Mouse (Mus musculus) kidney, embryonic 16.5 days (tissue): ENCODE results near the gene Shisa3. TPM values are rescaled to one million over a fixed set of nuclear protein-coding genes. Genes with fewer than 3 reads are reported as not detected.

Experiments
- ATAC-seq: fragments of 200-750 bp; cut with Nextera tagmentation; 2 replicates; pipeline ENCODE4 v1.8.0; 2017; ENCODE audit warnings: moderate TSS enrichment; ENCODE audit not compliant: low FRiP score, low TSS enrichment
- H3K27ac ChIP-seq: fragments of 300-500 bp; sonication (generic); 2 replicates; pipeline ENCODE4 v1.5.1; 2014; ENCODE audit warnings: low read length
- H3K27me3 ChIP-seq: fragments of 300-500 bp; sonication (generic); 2 replicates; pipeline ENCODE4 v1.6.1; 2014; ENCODE audit warnings: low read length, control low read depth, mixed read lengths; ENCODE audit not compliant: insufficient read depth
- H3K36me3 ChIP-seq: fragments of 300-500 bp; sonication (generic); 2 replicates; pipeline ENCODE4 v1.6.1; 2014; ENCODE audit warnings: low read length, control low read depth, mixed read lengths; ENCODE audit not compliant: insufficient read depth
- H3K4me1 ChIP-seq: fragments of 300-500 bp; sonication (generic); 2 replicates; pipeline ENCODE4 v1.6.1; 2014; ENCODE audit warnings: low read length, control low read depth, mixed read lengths; ENCODE audit not compliant: insufficient read depth
- H3K4me2 ChIP-seq: fragments of 300-500 bp; sonication (generic); replicated peaks from 2 replicates; pipeline ENCODE4 v1.6.1; 2014; ENCODE audit warnings: low read depth, low read length
- H3K4me3 ChIP-seq: fragments of 300-500 bp; sonication (generic); 2 replicates; pipeline ENCODE4 v1.5.1; 2014; ENCODE audit warnings: mild to moderate bottlenecking, low read length
- H3K9ac ChIP-seq: fragments of 300-500 bp; sonication (generic); replicated peaks from 2 replicates; pipeline ENCODE4 v1.6.1; 2014; ENCODE audit warnings: low read length
- H3K9me3 ChIP-seq: fragments of 300-500 bp; sonication (generic); 2 replicates; pipeline ENCODE4 v1.6.1; 2016; ENCODE audit warnings: low read length, control low read depth
- WGBS: fragments of 180-500 bp; shearing (Covaris S2); extraction: QIAGEN DNeasy Blood & Tissue Kit; methylation state at CpG from one replicate; pipeline ENCODE4 v1.1.7; 2014; 5-methylcytosine and 5-hydroxymethylcytosine counted together
- polyA plus RNA-seq: library from polyadenylated mRNA; unstranded; fragments of >200 nt; fragmentation: Nextera tagmentation; extraction: Ambion mirVana; gene quantifications from 2 replicates; pipeline ENCODE4 v1.2.1, GENCODE M21; 2015

The Shisa3 gene
- 92.3 and 109 TPM in 2 replicates for polyA plus RNA-seq

GRCm38 (mm10) chr5:67607804-67608673 lies at the start of gene Shisa3:
Shisa3 (plus strand) TSS chr5:67607882.
- Histone ChIP-seq H3K4me2 (peak within 1 kb of the TSS; percentile 90), H3K4me3 (peak within 1 kb of the TSS; percentile 76), H3K9ac (peak within 1 kb of the TSS; percentile 81), H3K27ac (peak within 1 kb of the TSS; percentile 93), H3K4me1 (peaks cover 27% of the 10 kb centered on the region; the same call in 1 of the 2 replicates), H3K9me3 (no peaks in the 10 kb centered on the region), H3K36me3 (no peaks in the 10 kb centered on the region; the same call in 1 of the 2 replicates), H3K27me3 (peaks cover 6% of the 10 kb centered on the region; the same call in 1 of the 2 replicates)
- under 1% methylated on average over 71 of the region's 86 CpGs for WGBS
- ATAC-seq: peak; percentile 83

GRCm38 (mm10) chr5:67558644-67559043 lies 49.0 kb upstream of the Shisa3 start:
- Histone ChIP-seq H3K4me2 (no peak overlapping the region), H3K9me3 (no peaks in the 10 kb centered on the region), H3K9ac (no peak overlapping the region), H3K27me3 (no peaks in the 10 kb centered on the region), H3K36me3 (no peaks in the 10 kb centered on the region), H3K27ac (peak overlapping the region; percentile 19; the same call in 1 of the 2 replicates), H3K4me3 (no peak overlapping the region), H3K4me1 (0 out of 2 replicates have a peak, but pooled peaks cover 5% of the 10 kb centered on the region)
- peak; percentile 81 for ATAC-seq
- WGBS: 29% methylated on average over 4 of the region's 4 CpGs

- H3K4me3 ChIP-seq: no peak overlapping the region
- H3K9me3 ChIP-seq: no peaks in the 10 kb centered on the region
- 0 out of 2 replicates have a peak, but pooled peaks cover 5% of the 10 kb centered on the region for H3K4me1 ChIP-seq
- peak overlapping the region; percentile 19; the same call in 1 of the 2 replicates for H3K27ac ChIP-seq
- peak; percentile 60; the same call in 1 of the 2 replicates for ATAC-seq
- H3K36me3 ChIP-seq: no peaks in the 10 kb centered on the region
- no peaks in the 10 kb centered on the region for H3K27me3 ChIP-seq
- 60% methylated on average over 3 of the region's 3 CpGs for WGBS
- no peak overlapping the region for H3K4me2 ChIP-seq
- no peak overlapping the region for H3K9ac ChIP-seq
Observed at GRCm38 (mm10) chr5:67559063-67559462, 48.6 kb upstream of the Shisa3 start.

- peak overlapping the region; percentile 3; the same call in 1 of the 2 replicates for H3K27ac ChIP-seq
- peak; percentile 88 for ATAC-seq
- peaks cover 12% of the 10 kb centered on the region; the same call in 1 of the 2 replicates for H3K4me1 ChIP-seq
Observed at GRCm38 (mm10) chr5:67572552-67573155, 35.0 kb upstream of the Shisa3 start.

GRCm38 (mm10) chr5:67574039-67574438 lies 33.6 kb upstream of the Shisa3 start:
- H3K9ac ChIP-seq: no peak overlapping the region
- 0 out of 2 replicates have a peak, but pooled peaks have one; percentile 5 for ATAC-seq
- no peaks in the 10 kb centered on the region for H3K9me3 ChIP-seq
- peaks cover 12% of the 10 kb centered on the region for H3K4me1 ChIP-seq
- WGBS: 64% methylated on average over 9 of the region's 9 CpGs
- no peaks in the 10 kb centered on the region for H3K36me3 ChIP-seq
- H3K27ac ChIP-seq: peak overlapping the region; percentile 1; the same call in 1 of the 2 replicates
- no peak overlapping the region for H3K4me2 ChIP-seq
- no peak overlapping the region for H3K4me3 ChIP-seq
- H3K27me3 ChIP-seq: no peaks in the 10 kb centered on the region

More at GRCm38 (mm10) chr5:67572552-67573155, 35.0 kb upstream of the Shisa3 start:
- WGBS: 42% methylated on average over 6 of the region's 6 CpGs
- Histone ChIP-seq H3K9ac (no peak overlapping the region), H3K9me3 (no peaks in the 10 kb centered on the region), H3K27me3 (no peaks in the 10 kb centered on the region), H3K36me3 (no peaks in the 10 kb centered on the region), H3K4me2 (no peak overlapping the region), H3K4me3 (no peak overlapping the region)

GRCm38 (mm10) chr5:67575705-67576104 lies 32.0 kb upstream of the Shisa3 start:
- WGBS: 70% methylated on average over 2 of the region's 2 CpGs
- H3K27me3 ChIP-seq: no peaks in the 10 kb centered on the region
- no peak overlapping the region for H3K4me2 ChIP-seq
- H3K9ac ChIP-seq: no peak overlapping the region
- H3K36me3 ChIP-seq: no peaks in the 10 kb centered on the region
- no peaks in the 10 kb centered on the region for H3K9me3 ChIP-seq
- ATAC-seq: no peak
- no peak overlapping the region for H3K4me3 ChIP-seq
- H3K27ac ChIP-seq: no peak overlapping the region
- H3K4me1 ChIP-seq: peaks cover 16% of the 10 kb centered on the region

GRCm38 (mm10) chr5:67579725-67580633 lies 27.7 kb upstream of the Shisa3 start:
- peak; percentile 65 for ATAC-seq
- WGBS: 38% methylated on average over 6 of the region's 6 CpGs
- H3K9ac ChIP-seq: no peak overlapping the region
- no peaks in the 10 kb centered on the region for H3K36me3 ChIP-seq
- no peaks in the 10 kb centered on the region for H3K9me3 ChIP-seq
- H3K27ac ChIP-seq: peak overlapping the region; percentile 84
- no peaks in the 10 kb centered on the region for H3K27me3 ChIP-seq
- H3K4me1 ChIP-seq: peaks cover 4% of the 10 kb centered on the region; the same call in 1 of the 2 replicates
- no peak overlapping the region for H3K4me3 ChIP-seq
- no peak overlapping the region for H3K4me2 ChIP-seq

GRCm38 (mm10) chr5:67595070-67595469 lies 12.6 kb upstream of the Shisa3 start:
- no peak for ATAC-seq
- Histone ChIP-seq H3K9ac (no peak overlapping the region), H3K4me1 (peaks cover 4% of the 10 kb centered on the region; the same call in 1 of the 2 replicates), H3K36me3 (no peaks in the 10 kb centered on the region), H3K4me2 (no peak overlapping the region), H3K27ac (no peak overlapping the region), H3K4me3 (no peak overlapping the region), H3K9me3 (no peaks in the 10 kb centered on the region), H3K27me3 (no peaks in the 10 kb centered on the region)
- 66% methylated on average over 1 of the region's 1 CpGs for WGBS

GRCm38 (mm10) chr5:67595629-67596028 lies 12.1 kb upstream of the Shisa3 start:
- no peaks in the 10 kb centered on the region for H3K27me3 ChIP-seq
- H3K4me2 ChIP-seq: no peak overlapping the region
- WGBS: 38% methylated on average over 7 of the region's 7 CpGs
- 0 out of 2 replicates have a peak, but pooled peaks have one; percentile 59 for ATAC-seq
- no peaks in the 10 kb centered on the region for H3K36me3 ChIP-seq
- H3K27ac ChIP-seq: no peak overlapping the region
- no peak overlapping the region for H3K9ac ChIP-seq
- no peaks in the 10 kb centered on the region for H3K9me3 ChIP-seq
- H3K4me1 ChIP-seq: peaks cover 8% of the 10 kb centered on the region; the same call in 1 of the 2 replicates
- no peak overlapping the region for H3K4me3 ChIP-seq
